ENCODE assay signal across 17 mouse cellular contexts in genomic region chr13:51072917-51073843, GRCm38 (mm10). TPM values are rescaled to one million over a fixed set of nuclear protein-coding genes. Genes with fewer than 3 reads are reported as not detected.
DNase-seq lines count a peak whose midpoint lies in the region; ATAC-seq and TF ChIP-seq lines count a peak whose summit lies in the region.
"Had no signal": no experiment of that assay in that cellular context is flagged by ENCODE, and none has a peak within 500 bp of the region (broad histone marks: within the 10 kb centered on the region; RNA-seq: fewer than 3 reads in every experiment).

No protein-coding gene starts in this region.

- WGBS in lung, embryonic 16.5 days, result 55% methylated on average over 16 of the region's 16 CpGs
- WGBS in lung, adult 2 months, result 72% methylated on average over 16 of the region's 16 CpGs
- WGBS in stomach, embryonic 15.5 days, result 65% methylated on average over 16 of the region's 16 CpGs

- no peak overlapping the region for H3K27ac ChIP-seq in lung, embryonic 16.5 days (ENCODE audit: low read length)
- no peak overlapping the region for H3K27ac ChIP-seq in CH12.LX (ENCODE audit: insufficient read depth, low read depth)
- no peak overlapping the region for H3K27ac ChIP-seq in stomach, embryonic 15.5 days
- H3K27ac ChIP-seq: embryonic facial prominence, embryonic 10.5 days; hindbrain, embryonic 12.5 days; layer of hippocampus, adult 2 months; midbrain, embryonic 15.5 days; neural tube, embryonic 15.5 days had no signal

- in situ Hi-C loops in CH12.LX (cut with MboI; ENCODE audit: low pct_ligation_motif_present, low pct_unique_long_range_greater_than_20kb, low sequenced_read_pairs), result no loop called here

- no peak for DNase-seq in lung, adult 2 months
- peak; percentile 61 for DNase-seq in CH12.LX (ENCODE audit: extremely low read depth)
- peak; percentile 4 for DNase-seq in Muller cell, postnatal 12 days (ENCODE audit: inconsistent ontology term)
- no peak for DNase-seq in right cerebral cortex, postnatal 14 days
- no peak for DNase-seq in cerebellum, postnatal 14 days
- DNase-seq: cerebellum, adult 11-12 months; kidney, adult 2 months; thymus, postnatal 4 days had no signal

- TF ChIP-seq RAD21 in CH12.LX (IDR thresholded peaks at IDR 0.05; ENCODE audit: low read depth, low read length), result no peak

- no peaks in the 10 kb centered on the region for H3K9me3 ChIP-seq in lung, embryonic 16.5 days (ENCODE audit: control insufficient read depth, low read length)
- H3K9me3 ChIP-seq in CH12.LX (replicated peaks; ENCODE audit: low read length), result no peaks in the 10 kb centered on the region
- H3K9me3 ChIP-seq in stomach, embryonic 15.5 days, result no peaks in the 10 kb centered on the region
- H3K9me3 ChIP-seq: hindbrain, embryonic 12.5 days; midbrain, embryonic 15.5 days; neural tube, embryonic 15.5 days had no signal

- H3K4me1 ChIP-seq in lung, embryonic 16.5 days (replicated peaks; ENCODE audit: control insufficient read depth, insufficient read depth, low read length), result peaks cover 11% of the 10 kb centered on the region; the same call in 1 of the 2 replicates
- peaks cover 7% of the 10 kb centered on the region for H3K4me1 ChIP-seq in lung, adult 2 months (ENCODE audit: control insufficient read depth, insufficient read depth, low read length)
- peaks cover 17 to 52% of the 10 kb centered on the region in 2 experiments for H3K4me1 ChIP-seq in CH12.LX (ENCODE audit: control insufficient read depth in 1 of 2, insufficient read depth in 2 of 2)
- H3K4me1 ChIP-seq in stomach, embryonic 15.5 days, result peaks cover 9% of the 10 kb centered on the region; the same call in 1 of the 2 replicates
- H3K4me1 ChIP-seq: embryonic facial prominence, embryonic 10.5 days; hindbrain, embryonic 12.5 days; midbrain, embryonic 15.5 days; neural tube, embryonic 15.5 days had no signal

- H3K36me3 ChIP-seq in lung, embryonic 16.5 days (ENCODE audit: control insufficient read depth, insufficient read depth, low read length), result no peaks in the 10 kb centered on the region
- H3K36me3 ChIP-seq in CH12.LX (replicated peaks in 1 of 2; ENCODE audit: control insufficient read depth in 1 of 2, insufficient read depth in 1 of 2, low read length in 1 of 2), result no peaks in the 10 kb centered on the region
- no peaks in the 10 kb centered on the region for H3K36me3 ChIP-seq in stomach, embryonic 15.5 days
- H3K36me3 ChIP-seq: embryonic facial prominence, embryonic 10.5 days; hindbrain, embryonic 12.5 days; midbrain, embryonic 15.5 days; neural tube, embryonic 15.5 days had no signal

- TF ChIP-seq EP300 in CH12.LX (IDR thresholded peaks at IDR 0.05; ENCODE audit: low read length), result peak; percentile 84

- dilution Hi-C loops in CH12.LX (cut with MboI; ENCODE audit: extremely low pct_ligation_motif_present, extremely low pct_unique_long_range_greater_than_20kb, low sequenced_read_pairs), result no loop called here

- no peak for TF ChIP-seq CTCF in lung, adult 2 months (IDR thresholded peaks at IDR 0.05; ENCODE audit: insufficient read depth, low read length)
- TF ChIP-seq CTCF in CH12.LX (conservative IDR thresholded peaks at IDR 0.05 in 1 of 2, IDR thresholded peaks at IDR 0.05 in 1 of 2; ENCODE audit: low read depth in 2 of 2, low read length in 2 of 2), result no peak

- no peak overlapping the region for H3K9ac ChIP-seq in lung, embryonic 16.5 days (ENCODE audit: low read length)
- no peak overlapping the region for H3K9ac ChIP-seq in CH12.LX (ENCODE audit: insufficient read depth, low read depth)
- no peak overlapping the region for H3K9ac ChIP-seq in stomach, embryonic 15.5 days
- H3K9ac ChIP-seq: hindbrain, embryonic 12.5 days; midbrain, embryonic 15.5 days; neural tube, embryonic 15.5 days had no signal

- no peak for TF ChIP-seq POLR2A in lung, adult 2 months (IDR thresholded peaks at IDR 0.05; ENCODE audit: borderline replicate concordance, extremely low read depth, low read depth, low read length)
- TF ChIP-seq POLR2A in CH12.LX (IDR thresholded peaks at IDR 0.05; ENCODE audit: low read depth, low read length), result no peak

- H3K4me3 ChIP-seq in lung, embryonic 16.5 days (ENCODE audit: low read length), result no peak overlapping the region
- no peak overlapping the region for H3K4me3 ChIP-seq in lung, adult 2 months (replicated peaks; ENCODE audit: extremely low read depth, low read depth, low read length)
- no peak overlapping the region for H3K4me3 ChIP-seq in CH12.LX (replicated peaks in 1 of 3; ENCODE audit: low read depth in 2 of 3, low read length in 2 of 3, poor library complexity in 1 of 3)
- no peak overlapping the region for H3K4me3 ChIP-seq in stomach, embryonic 15.5 days (replicated peaks)
- H3K4me3 ChIP-seq: embryonic facial prominence, embryonic 10.5 days; hindbrain, embryonic 12.5 days; layer of hippocampus, adult 2 months; midbrain, embryonic 15.5 days; neural tube, embryonic 15.5 days had no signal

- peak overlapping the region; percentile 17; the same call in 1 of the 2 replicates for H3K4me2 ChIP-seq in lung, embryonic 16.5 days (ENCODE audit: low read depth, low read length)
- H3K4me2 ChIP-seq in CH12.LX (ENCODE audit: insufficient read depth, low read depth, poor library complexity, severe bottlenecking), result no peak overlapping the region
- H3K4me2 ChIP-seq in stomach, embryonic 15.5 days, result no peak overlapping the region
- H3K4me2 ChIP-seq: heart, embryonic 11.5 days; hindbrain, embryonic 12.5 days; midbrain, embryonic 15.5 days; neural tube, embryonic 15.5 days had no signal

- ATAC-seq in lung, embryonic 16.5 days (ENCODE audit: low read depth), result no peak
- peak; percentile 82 for ATAC-seq in stomach, embryonic 15.5 days (ENCODE audit: insufficient read depth, low FRiP score, low read depth)
- ATAC-seq: inflammation-experienced regulatory T-cells, adult 6 months; midbrain, embryonic 15.5 days had no signal

- no peaks in the 10 kb centered on the region for H3K27me3 ChIP-seq in lung, embryonic 16.5 days (ENCODE audit: control insufficient read depth, insufficient read depth, low read depth, low read length)
- no peaks in the 10 kb centered on the region for H3K27me3 ChIP-seq in CH12.LX (replicated peaks)
- no peaks in the 10 kb centered on the region for H3K27me3 ChIP-seq in stomach, embryonic 15.5 days (replicated peaks)
- H3K27me3 ChIP-seq: hindbrain, embryonic 12.5 days; midbrain, embryonic 15.5 days; neural tube, embryonic 15.5 days had no signal

- no peaks in the 10 kb centered on the region for H3K79me2 ChIP-seq in CH12.LX (replicated peaks; ENCODE audit: control insufficient read depth, extremely low read depth, insufficient read depth, poor library complexity, severe bottlenecking)

TF ChIP-seq in CH12.LX, 34 proteins besides CTCF, POLR2A, EP300 and RAD21 (continues in another document):
- peak; percentile 80 for TF ChIP-seq MYC (IDR thresholded peaks at IDR 0.05; ENCODE audit: low read depth, low read length)
- TF ChIP-seq HCFC1 (IDR thresholded peaks at IDR 0.05; ENCODE audit: low read depth, low read length), result no peak
- TF ChIP-seq JUND (conservative IDR thresholded peaks at IDR 0.05; ENCODE audit: low read depth, low read length), result peak; percentile 80
- TF ChIP-seq ZKSCAN1 (IDR thresholded peaks at IDR 0.05; ENCODE audit: borderline replicate concordance, low read depth, low read length), result no peak
- no peak for TF ChIP-seq UBTF (IDR thresholded peaks at IDR 0.05; ENCODE audit: low read depth, low read length)
- peak; percentile 40; the same call in 1 of the 2 replicates for TF ChIP-seq ETS1 (conservative IDR thresholded peaks at IDR 0.05; ENCODE audit: low read depth, low read length)
- TF ChIP-seq MXI1 (IDR thresholded peaks at IDR 0.05; ENCODE audit: low read depth, low read length), result no peak
- TF ChIP-seq GABPA (IDR thresholded peaks at IDR 0.05; ENCODE audit: insufficient replicate concordance, low read depth, low read length), result no peak
- TF ChIP-seq E2F4 (IDR thresholded peaks at IDR 0.05; ENCODE audit: insufficient replicate concordance, low read depth, low read length), result no peak
- TF ChIP-seq MAX (IDR thresholded peaks at IDR 0.05; ENCODE audit: low read length), result no peak
- TF ChIP-seq MAFK (IDR thresholded peaks at IDR 0.05; ENCODE audit: insufficient replicate concordance, low read length), result peak; percentile 77; the same call in 1 of the 2 replicates
- TF ChIP-seq ZNF384 (IDR thresholded peaks at IDR 0.05; ENCODE audit: low read depth, low read length), result no peak
- TF ChIP-seq POLR2AphosphoS2 (IDR thresholded peaks at IDR 0.05; ENCODE audit: low read depth, low read length), result no peak
- TF ChIP-seq IRF4 (IDR thresholded peaks at IDR 0.05; ENCODE audit: low read depth, low read length), result peak; percentile 92
- no peak for TF ChIP-seq ZMIZ1 (IDR thresholded peaks at IDR 0.05; ENCODE audit: low read depth, low read length)
- TF ChIP-seq KAT2A (IDR thresholded peaks at IDR 0.05; ENCODE audit: insufficient replicate concordance, low read length), result no peak
- no peak for TF ChIP-seq TBP (conservative IDR thresholded peaks at IDR 0.05; ENCODE audit: low read depth, low read length)
- 0 out of 2 replicates have a peak, but pooled peaks have one; percentile 55 for TF ChIP-seq JUN (IDR thresholded peaks at IDR 0.05; ENCODE audit: insufficient read depth, low read depth, low read length)
- no peak for TF ChIP-seq SIN3A (IDR thresholded peaks at IDR 0.05; ENCODE audit: low read length)
- TF ChIP-seq ELF1 (IDR thresholded peaks at IDR 0.05; ENCODE audit: low read depth, low read length), result no peak
- TF ChIP-seq BHLHE40 (IDR thresholded peaks at IDR 0.05; ENCODE audit: low read depth, low read length), result peak; percentile 66
- no peak for TF ChIP-seq NELFE (IDR thresholded peaks at IDR 0.05; ENCODE audit: low read depth, low read length)
- no peak for TF ChIP-seq PAX5 (IDR thresholded peaks at IDR 0.05; ENCODE audit: low read length)
- no peak for TF ChIP-seq USF2 (conservative IDR thresholded peaks at IDR 0.05; ENCODE audit: low read depth, low read length)
- TF ChIP-seq MAZ (IDR thresholded peaks at IDR 0.05; ENCODE audit: low read depth, low read length), result no peak
- no peak for TF ChIP-seq USF1 (IDR thresholded peaks at IDR 0.05; ENCODE audit: low read depth, low read length)
- TF ChIP-seq CHD2 (IDR thresholded peaks at IDR 0.05; ENCODE audit: low read length), result no peak
- TF ChIP-seq SMC3 (IDR thresholded peaks at IDR 0.05; ENCODE audit: low read depth, low read length), result no peak
- TF ChIP-seq TCF12 (IDR thresholded peaks at IDR 0.05; ENCODE audit: low read depth, low read length), result peak; percentile 86
- TF ChIP-seq NRF1 (IDR thresholded peaks at IDR 0.05; ENCODE audit: low read depth, low read length), result no peak

RNA-seq across cellular contexts. Expression of gene Spin1, which starts 27.5 kb away (rescaled TPM):
- 76.8 and 80.4 TPM in 2 replicates for polyA plus RNA-seq in lung, embryonic 16.5 days (2015; fragmentation: Nextera tagmentation; extraction: Ambion mirVana)
- polyA plus RNA-seq in lung, adult 2 months (2012; rRNA removed), result 16.5 and 25.5 TPM in 2 replicates
- total RNA-seq in CH12.LX (2012; rRNA removed), result 12.2 and 15.2 TPM in 2 replicates
- 37.4 and 37.8 TPM in 2 replicates for total RNA-seq in CH12.LX (2014; rRNA removed)
- 23.7 and 25.4 TPM in 2 replicates for polyA plus RNA-seq in CH12.LX (2012; ENCODE audit: insufficient read length, low read depth)
- 67.9 and 69.4 TPM in 2 replicates for polyA plus RNA-seq in stomach, embryonic 15.5 days (2015; fragmentation: Nextera tagmentation; extraction: Ambion mirVana)

Comparison
In these comparisons a context has a peak if more than half of its experiments do, and no peak if none do; other contexts are left out.
1. DNase-seq: peak in CH12.LX (single experiment) and Muller cell, postnatal 12 days (single experiment); none in lung, adult 2 months (single experiment), right cerebral cortex, postnatal 14 days (single experiment) and cerebellum, postnatal 14 days (0 of 2).